Mouse (Mus musculus) small intestine, adult 2 months (tissue): ENCODE data around the gene Thap4. TPM values are rescaled to one million over a fixed set of nuclear protein-coding genes. Genes with fewer than 3 reads are reported as not detected.
"Not testable (repeated sequence)": the region's sequence is repeated elsewhere in the genome, so short reads cannot be mapped to it uniquely, and the experiment has no call there.

Experiments used
- H3K27ac ChIP-seq: fragments of 200-500 bp; 2 replicates; pipeline ENCODE4 v1.5.1; 2012; ENCODE audit warnings: low read depth, low read length, control low read depth, inconsistent platforms; ENCODE audit not compliant: insufficient read depth
- H3K27me3 ChIP-seq: fragments of 200-500 bp; 2 replicates; pipeline ENCODE4 v1.6.1; 2012; ENCODE audit warnings: mild to moderate bottlenecking, moderate library complexity, low read length, inconsistent platforms; ENCODE audit not compliant: control insufficient read depth, insufficient read depth
- H3K36me3 ChIP-seq: fragments of 200-500 bp; 2 replicates; pipeline ENCODE4 v1.6.1; 2012; ENCODE audit warnings: mild to moderate bottlenecking, low read length, control low read depth, inconsistent platforms; ENCODE audit not compliant: control insufficient read depth, insufficient read depth
- H3K4me1 ChIP-seq: fragments of 200-500 bp; 2 replicates; pipeline ENCODE4 v1.6.1; 2012; ENCODE audit warnings: low read length, inconsistent platforms, mixed read lengths; ENCODE audit not compliant: control insufficient read depth, insufficient read depth, insufficient read length
- H3K4me3 ChIP-seq: fragments of 200-500 bp; 2 replicates; pipeline ENCODE4 v1.5.1; 2012; ENCODE audit warnings: low read depth, mild to moderate bottlenecking, control low read depth, inconsistent platforms, low read length, moderate library complexity
- CTCF ChIP-seq: fragments of 200-500 bp; IDR thresholded peaks from 2 replicates; pipeline ENCODE4 v1.5.1; 2012; ENCODE audit warnings: low read depth, mild to moderate bottlenecking, control low read depth, inconsistent platforms, low read length, moderate library complexity, mixed read lengths; ENCODE audit not compliant: insufficient replicate concordance, insufficient read length; ENCODE audit errors: extremely low read depth
- POLR2A ChIP-seq: fragments of 200-500 bp; IDR thresholded peaks from 2 replicates; pipeline ENCODE4 v1.6.1; 2012; ENCODE audit warnings: low read depth, mild to moderate bottlenecking, control low read depth, inconsistent platforms, low read length, moderate library complexity
- WGBS: fragments of 180-500 bp; shearing (Covaris S2); methylation state at CpG from one replicate; pipeline ENCODE4 v1.1.7; 2018; 5-methylcytosine and 5-hydroxymethylcytosine counted together
- polyA plus RNA-seq: library from polyadenylated mRNA; depleted of rRNA; stranded (reverse); fragments of >200 nt; gene quantifications from 2 replicates; pipeline ENCODE4 v1.2.3, GENCODE M21; 2012

Thap4 gene
- polyA plus RNA-seq, 1 experiment, result 63.0 TPM

DNA sequence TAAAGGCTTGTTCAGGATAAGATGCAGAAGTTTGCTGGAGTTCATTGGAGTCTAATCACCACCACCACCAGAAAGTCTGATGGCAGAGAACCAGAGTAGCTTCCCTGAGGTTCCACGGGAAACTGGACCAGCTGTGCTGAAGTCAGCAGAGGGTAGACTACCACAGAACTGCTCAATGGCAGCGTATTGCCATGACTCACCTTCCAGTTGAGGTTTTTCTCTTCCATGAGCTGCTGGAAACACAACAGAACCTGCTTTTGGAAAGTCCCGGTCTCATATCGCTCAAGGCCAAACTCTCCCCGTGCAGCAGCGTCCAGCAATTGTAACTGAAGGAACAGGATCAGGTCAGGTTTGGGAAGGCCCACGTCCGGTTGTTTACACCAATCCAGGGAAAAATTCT, 39.9 kb upstream of the Thap4 start:
- TF ChIP-seq POLR2A (no peak), CTCF (no peak)
- peaks cover 37% of the 10 kb centered on the region for H3K36me3 ChIP-seq
- H3K27ac ChIP-seq, result no peak overlapping the region
- H3K27me3 ChIP-seq, result no peaks in the 10 kb centered on the region
- no peak overlapping the region for H3K4me3 ChIP-seq
- 90% methylated on average over 8 of the region's 8 CpGs for WGBS
- no peaks in the 10 kb centered on the region for H3K4me1 ChIP-seq

DNA sequence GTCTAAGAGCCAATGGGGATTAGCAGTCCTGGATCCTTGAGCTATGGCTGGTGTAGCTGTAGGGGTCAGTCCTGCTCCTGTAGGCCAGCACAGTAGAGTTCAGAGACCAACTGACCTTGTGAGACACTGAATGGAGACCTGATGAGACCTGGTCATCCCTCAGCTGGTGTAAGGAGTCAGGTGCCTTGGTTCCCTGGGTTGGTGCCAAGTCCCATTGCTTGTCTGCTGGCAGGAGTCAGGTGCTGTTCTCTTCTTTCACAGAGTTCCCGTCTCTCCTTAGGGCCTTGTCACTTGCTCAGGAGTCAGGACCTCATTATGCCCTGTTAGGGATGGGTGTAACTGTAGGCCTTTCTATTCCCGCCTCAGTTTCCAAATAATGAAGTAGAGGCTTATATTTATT, 32.2 kb upstream of the Thap4 start:
- TF ChIP-seq POLR2A (no peak), CTCF (no peak)
- no peak overlapping the region for H3K27ac ChIP-seq
- H3K36me3 ChIP-seq, result peaks cover 64% of the 10 kb centered on the region
- H3K27me3 ChIP-seq, result no peaks in the 10 kb centered on the region
- WGBS, result 85% methylated on average over 2 of the region's 2 CpGs
- H3K4me3 ChIP-seq, result no peak overlapping the region
- H3K4me1 ChIP-seq, result no peaks in the 10 kb centered on the region

DNA sequence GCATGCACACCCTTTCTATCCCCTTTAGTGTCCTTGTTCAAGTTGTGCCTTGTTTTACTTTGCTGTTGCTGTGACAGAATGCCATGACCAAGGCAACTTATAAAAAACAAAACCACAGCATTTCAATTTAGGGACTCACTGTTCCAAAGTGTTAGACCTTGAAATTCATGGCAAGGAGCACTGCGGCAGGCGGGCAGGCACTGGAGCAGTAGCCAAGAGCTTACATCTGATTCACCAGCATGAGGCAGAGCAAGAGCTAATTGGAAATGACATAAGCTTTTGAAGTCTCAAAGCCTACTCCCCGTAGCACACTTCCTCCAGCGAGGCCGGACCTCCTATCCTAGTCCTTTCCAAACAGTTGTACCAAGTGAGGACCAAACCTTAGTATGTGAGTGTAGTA, 22.0 kb upstream of the Thap4 start:
- Histone ChIP-seq H3K4me1 (no peaks in the 10 kb centered on the region), H3K27ac (no peak overlapping the region), H3K36me3 (peaks cover 57% of the 10 kb centered on the region), H3K27me3 (no peaks in the 10 kb centered on the region), H3K4me3 (no peak overlapping the region)
- no peak for TF ChIP-seq POLR2A
- no peak for TF ChIP-seq CTCF
- 94% methylated on average over 5 of the region's 5 CpGs for WGBS

DNA sequence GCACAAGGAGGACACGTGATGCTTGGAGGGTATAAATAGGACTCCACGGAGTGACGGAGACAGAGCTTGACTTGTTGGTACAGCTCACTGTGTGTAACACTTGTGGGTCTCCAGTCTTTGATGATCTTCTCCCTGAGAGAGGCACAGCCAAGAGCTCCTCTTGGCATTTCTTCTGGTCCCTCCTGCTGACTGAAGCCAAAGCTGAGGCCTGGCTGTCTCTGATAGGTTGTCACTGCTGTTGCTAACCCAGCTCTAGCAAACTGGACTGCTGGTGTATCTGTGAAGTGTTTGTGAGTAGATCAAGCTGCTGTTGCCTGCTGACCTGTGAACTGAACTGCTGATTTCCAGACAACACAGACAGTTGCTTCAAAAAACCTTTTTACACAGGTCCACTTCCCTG, 15.2 kb upstream of the Thap4 start:
- H3K27ac ChIP-seq, result no peak overlapping the region
- no peaks in the 10 kb centered on the region for H3K27me3 ChIP-seq
- 98% methylated on average over 3 of the region's 3 CpGs for WGBS
- TF ChIP-seq POLR2A (no peak), CTCF (no peak)
- no peak overlapping the region for H3K4me3 ChIP-seq
- H3K4me1 ChIP-seq, result no peaks in the 10 kb centered on the region
- H3K36me3 ChIP-seq, result peaks cover 19% of the 10 kb centered on the region

DNA sequence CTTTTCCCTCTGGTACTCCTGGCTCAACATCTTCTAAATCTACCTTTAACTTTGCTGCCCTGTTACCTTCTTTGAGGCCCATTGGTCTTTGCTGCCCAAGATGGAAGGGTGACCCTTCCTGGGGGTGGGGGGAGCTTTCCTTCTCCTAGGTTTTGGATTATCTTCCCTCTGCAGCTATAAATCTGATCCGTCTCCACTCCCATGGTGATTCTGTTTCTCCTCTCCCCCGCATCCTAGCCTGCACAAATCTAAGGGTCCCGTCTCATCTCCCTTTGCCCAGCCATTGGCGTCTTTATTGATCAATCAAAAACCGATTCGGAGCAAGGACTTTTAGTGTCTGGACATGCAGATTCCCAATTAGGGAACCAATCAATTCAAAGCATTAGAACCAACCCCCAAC, 12.9 kb upstream of the Thap4 start:
- Histone ChIP-seq H3K27ac (no peak overlapping the region), H3K4me1 (0 out of 2 replicates have a peak, but pooled peaks cover 2% of the 10 kb centered on the region), H3K36me3 (peaks cover 8% of the 10 kb centered on the region), H3K4me3 (no peak overlapping the region), H3K27me3 (no peaks in the 10 kb centered on the region)
- 94% methylated on average over 6 of the region's 6 CpGs for WGBS
- TF ChIP-seq CTCF (no peak), POLR2A (no peak)

DNA sequence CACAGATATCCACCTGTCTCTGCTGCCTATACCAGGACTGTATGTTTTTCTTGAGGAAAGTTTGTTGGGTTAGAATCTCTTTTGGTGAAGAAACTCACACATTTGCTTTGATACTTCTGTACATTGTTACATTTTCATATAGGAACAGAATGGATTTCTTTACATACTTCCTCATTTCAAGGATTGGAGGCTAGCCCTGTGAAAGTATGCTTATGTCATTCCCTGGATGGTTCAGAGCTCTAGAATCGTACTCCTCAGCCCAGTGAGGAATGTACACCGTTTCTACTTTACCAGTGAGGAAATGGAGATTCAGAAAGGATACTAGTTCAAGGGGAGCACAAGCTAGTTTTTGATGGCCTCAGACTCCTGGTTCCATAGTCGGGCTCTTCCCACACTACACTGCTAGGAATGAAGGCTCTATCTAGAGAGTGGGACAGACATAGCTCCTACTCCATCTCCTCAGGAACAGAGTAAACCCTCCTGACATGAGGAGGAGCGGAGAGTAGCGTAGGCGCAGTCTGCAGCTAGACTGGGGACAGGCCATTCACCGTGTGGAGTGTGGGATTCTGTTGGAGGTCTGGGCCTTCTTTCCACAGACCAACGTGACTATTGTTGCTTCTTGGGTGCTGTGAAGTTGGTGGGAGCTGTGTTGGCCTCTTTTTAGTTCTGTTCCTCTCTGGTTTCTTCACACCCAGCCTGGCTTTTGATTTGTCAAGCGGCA, 10.4 kb upstream of the Thap4 start:
- H3K27me3 ChIP-seq, result no peaks in the 10 kb centered on the region

DNA sequence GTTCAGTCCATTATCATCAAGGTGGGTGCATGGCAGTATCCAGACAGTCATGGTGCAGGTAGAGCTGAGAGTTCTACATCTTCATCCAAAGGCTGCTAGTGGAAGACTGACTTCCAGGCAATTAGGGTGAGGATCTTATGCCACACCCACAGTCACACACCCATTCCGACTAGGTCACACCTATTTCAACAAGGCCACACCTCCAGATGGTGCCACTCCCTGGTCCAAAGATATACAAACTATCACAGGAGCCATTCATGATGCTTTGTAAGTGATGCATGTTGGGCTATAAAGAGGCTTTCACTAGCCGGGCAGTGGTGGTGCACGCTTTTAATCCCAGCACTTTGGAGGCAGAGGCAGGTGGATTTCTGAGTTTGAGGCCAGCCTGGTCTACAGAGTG, 8.9 kb upstream of the Thap4 start:
- H3K4me1 ChIP-seq, H3K27me3 ChIP-seq, H3K4me3 ChIP-seq, H3K36me3 ChIP-seq, H3K27ac ChIP-seq: not testable (repeated sequence)
- 52% methylated on average over 3 of the region's 3 CpGs for WGBS

More for the DNA sequence above, 10.4 kb upstream of the Thap4 start:
- Histone ChIP-seq H3K27ac (no peak overlapping the region), H3K4me3 (no peak overlapping the region), H3K4me1 (0 out of 2 replicates have a peak, but pooled peaks cover 2% of the 10 kb centered on the region), H3K36me3 (peaks cover 2% of the 10 kb centered on the region; the same call in 1 of the 2 replicates)
- WGBS, result 89% methylated on average over 9 of the region's 9 CpGs
- TF ChIP-seq CTCF (no peak), POLR2A (no peak)

DNA sequence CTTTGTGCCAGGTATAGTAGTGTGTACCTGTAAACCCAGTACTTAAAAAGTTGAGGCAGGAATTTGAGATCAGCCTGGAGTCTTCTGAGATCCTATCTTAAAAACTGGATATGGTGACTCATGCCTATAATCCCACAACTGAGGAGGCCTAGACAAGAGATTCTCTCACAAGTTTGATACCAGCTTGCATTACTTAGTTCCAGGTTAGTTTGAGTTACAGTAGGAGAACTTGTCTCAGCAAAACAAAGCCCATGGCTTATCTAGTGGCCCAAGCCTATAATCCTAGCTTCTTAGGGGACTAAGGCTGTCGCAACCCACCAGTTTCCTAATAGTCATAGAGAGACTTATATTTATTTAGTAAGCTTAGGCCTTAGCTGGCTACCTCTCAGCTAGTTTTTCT, 5.4 kb upstream of the Thap4 start:
- 91% methylated on average over 1 of the region's 1 CpGs for WGBS
- H3K4me3 ChIP-seq, result no peak overlapping the region
- H3K27me3 ChIP-seq, result no peaks in the 10 kb centered on the region
- no peaks in the 10 kb centered on the region for H3K36me3 ChIP-seq
- H3K4me1 ChIP-seq, result peaks cover 2% of the 10 kb centered on the region; the same call in 1 of the 2 replicates
- TF ChIP-seq POLR2A, result no peak
- no peak for TF ChIP-seq CTCF
- H3K27ac ChIP-seq, result no peak overlapping the region
